Mouse (Mus musculus) frontal cortex, postnatal 36 days (tissue): ENCODE data around the gene Upf3a.
"Not testable (repeated sequence)": the region's sequence is repeated elsewhere in the genome, so short reads cannot be mapped to it uniquely, and the experiment has no call there.

Experiments
- DNase-seq, 2 experiments: peaks; one replicate each; pipeline ENCODE4 v3.0.0; 2022; ENCODE audit warnings: low spot score in 2 of 2

The Upf3a gene

DNA sequence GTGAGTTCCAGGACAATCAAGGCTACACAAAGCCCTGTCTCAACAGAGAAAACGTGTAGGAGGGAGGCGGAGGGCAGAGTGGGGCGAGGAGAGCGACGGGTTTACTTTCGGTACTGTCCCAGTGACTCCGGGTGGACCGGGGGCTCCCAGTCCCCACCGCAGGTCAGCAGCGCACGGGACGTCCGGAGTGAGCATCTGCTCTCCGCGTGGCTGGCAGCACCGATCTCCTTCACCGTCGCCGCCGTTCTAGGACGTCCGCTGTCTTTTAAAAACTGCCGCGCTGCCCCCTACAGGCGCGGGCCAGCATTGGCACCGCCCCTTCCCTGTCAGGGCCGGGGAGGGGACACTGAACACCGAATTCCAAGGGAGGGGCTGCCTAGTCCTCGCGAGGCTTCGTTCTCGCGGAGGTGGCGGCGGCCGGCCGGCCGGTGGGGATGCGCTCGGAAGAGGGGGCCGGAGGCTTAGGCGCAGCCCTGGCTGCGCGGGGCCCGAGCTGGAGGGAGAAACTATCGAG, at the start of gene Upf3a:
TSS of gene Upf3a (plus strand) at position 366 of the 514 bp plus-strand sequence.
- peak; percentile 81 to 88 for DNase-seq

- peak; percentile 19 to 23 for DNase-seq
Observed at GRCm38 (mm10) chr8:13740323-13740770, 45.1 kb upstream of the Upf3a start.

- no peak for DNase-seq
Observed at GRCm38 (mm10) chr8:13740817-13741613, 44.4 kb upstream of the Upf3a start.

- not testable (repeated sequence) for DNase-seq
Observed at GRCm38 (mm10) chr8:13746212-13746611, 39.2 kb upstream of the Upf3a start.

DNA sequence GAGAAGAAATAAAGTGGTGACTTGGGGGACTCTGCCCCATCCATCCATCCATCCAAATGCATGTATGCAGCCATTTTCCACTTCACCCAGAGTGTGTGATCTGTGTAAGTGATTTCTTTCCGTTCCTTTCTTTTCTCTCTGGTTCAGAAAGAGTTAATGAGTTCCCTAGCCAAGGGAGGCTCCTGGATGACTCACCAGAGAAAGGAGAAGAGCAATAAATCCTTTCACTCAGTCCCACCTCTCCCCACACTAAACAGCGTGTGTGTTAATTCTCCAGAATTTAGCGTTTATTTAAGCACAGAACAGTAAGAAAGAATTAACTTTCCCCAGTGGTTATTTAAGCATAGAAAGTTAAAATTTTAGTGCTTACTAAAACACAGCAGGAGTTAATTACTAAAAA, 37.8 kb upstream of the Upf3a start:
- no peak for DNase-seq

GRCm38 (mm10) chr8:13753680-13754079, 31.7 kb upstream of the Upf3a start:
- DNase-seq = peak; percentile 55 to 68

GRCm38 (mm10) chr8:13756480-13756879, 28.9 kb upstream of the Upf3a start:
- no peak for DNase-seq

GRCm38 (mm10) chr8:13756982-13757804, 28.2 kb upstream of the Upf3a start, which contains the start of gene Cdc16:
Cdc16 (plus strand) TSS chr8:13757676.
- DNase-seq = peak; percentile 86 to 88

DNA sequence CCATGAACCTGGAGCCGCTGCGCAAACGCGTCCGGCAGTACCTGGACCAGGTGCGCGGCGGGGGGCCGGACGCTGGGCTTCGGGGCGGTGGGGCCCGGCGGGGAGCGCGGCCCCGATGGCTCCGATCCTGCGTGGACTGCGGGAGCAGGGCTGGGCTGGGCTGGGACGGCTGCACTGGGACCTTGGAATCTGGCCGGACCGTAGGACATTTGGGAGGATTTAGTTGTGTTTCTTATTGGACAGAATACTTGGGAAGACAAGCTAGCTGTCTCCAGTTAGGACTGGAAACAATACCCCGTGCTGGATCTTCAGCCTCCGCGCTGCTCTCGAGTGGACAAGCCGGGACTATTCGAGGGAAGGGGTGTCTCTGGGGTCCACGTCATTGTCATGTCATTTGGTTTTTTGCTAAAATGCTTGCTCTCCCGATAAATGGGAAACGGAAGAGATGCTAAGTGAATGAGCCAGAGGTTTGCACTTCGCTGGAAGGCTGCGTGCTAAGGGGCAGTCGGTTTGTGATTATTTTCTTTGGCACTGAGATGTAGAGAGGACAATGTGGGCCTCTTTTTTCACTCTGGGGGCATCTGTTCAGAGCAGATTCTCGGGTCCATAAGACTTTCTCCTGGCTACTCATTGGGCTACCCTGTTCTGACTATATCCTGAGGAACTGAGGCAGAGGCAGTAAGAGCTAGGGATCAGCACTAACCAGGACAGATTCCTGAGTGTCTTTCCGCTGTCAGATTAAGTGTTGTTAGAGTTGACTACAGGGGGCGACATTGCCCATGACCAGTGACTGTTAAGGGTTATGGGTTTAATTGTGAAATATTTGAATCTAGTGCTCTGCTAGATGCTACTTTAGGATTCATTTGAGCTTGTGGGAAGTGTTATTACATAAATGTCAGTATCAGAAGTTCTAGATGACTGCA, 27.3 kb upstream of the Upf3a start:
- DNase-seq = peak; percentile 13 to 25

- DNase-seq = no peak
Observed at GRCm38 (mm10) chr8:13769206-13769605, 16.2 kb upstream of the Upf3a start.

- DNase-seq = no peak
Observed at GRCm38 (mm10) chr8:13780536-13780935, 4.9 kb upstream of the Upf3a start.

DNA sequence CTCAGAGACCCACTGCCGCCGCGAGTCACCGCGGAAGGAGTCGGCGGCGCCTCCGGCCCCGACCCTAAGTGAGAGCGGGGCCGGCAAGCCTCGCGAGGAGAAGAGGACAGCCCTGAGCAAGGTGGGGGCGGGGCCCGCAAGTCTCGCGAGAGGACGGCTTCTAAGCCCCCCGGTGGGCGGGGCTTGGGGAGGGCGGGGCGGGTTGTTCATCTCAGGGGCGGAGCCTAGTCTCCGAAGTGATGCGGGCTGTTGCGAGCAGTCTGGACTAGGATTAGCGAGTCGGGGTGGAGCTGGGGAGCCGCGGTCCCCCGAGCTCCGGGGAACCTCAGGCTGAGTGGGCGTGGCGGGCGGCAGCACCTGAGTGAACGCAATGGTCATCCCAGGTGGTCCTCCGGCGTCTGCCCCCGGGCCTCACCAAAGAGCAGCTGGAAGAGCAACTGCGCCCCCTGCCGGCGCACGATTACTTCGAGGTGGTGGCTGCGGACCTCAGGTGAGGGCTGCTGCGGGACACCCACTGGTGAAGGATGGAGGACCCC, 417 bp downstream of the Upf3a start:
- DNase-seq = peak; percentile 92 to 94

GRCm38 (mm10) chr8:13789606-13790005, 4.2 kb downstream of the Upf3a start:
- DNase-seq = no peak

- no peak for DNase-seq
Observed at GRCm38 (mm10) chr8:13793097-13793745, 7.8 kb downstream of the Upf3a start.

DNA sequence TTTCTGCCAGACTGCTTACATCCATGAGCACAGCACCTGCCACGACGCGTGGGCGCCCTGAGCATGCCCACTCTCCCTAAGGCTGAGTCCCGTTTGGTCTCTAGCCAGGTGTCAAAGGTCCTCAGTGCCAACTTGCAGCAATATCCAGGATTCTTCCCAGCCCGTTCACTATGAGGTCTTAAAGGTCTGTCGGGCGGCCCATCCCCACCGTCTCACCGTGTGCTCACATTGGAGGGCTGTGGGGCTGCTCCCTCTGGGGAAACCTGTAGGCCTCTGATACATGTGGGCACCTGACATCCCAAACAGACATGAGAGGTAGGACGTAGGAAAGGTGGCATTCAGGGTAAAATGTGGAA, 8.3 kb downstream of the Upf3a start:
- DNase-seq = no peak

GRCm38 (mm10) chr8:13797676-13798075, 12.3 kb downstream of the Upf3a start:
- no peak for DNase-seq

- DNase-seq = no peak
Observed at GRCm38 (mm10) chr8:13799566-13799965, 14.2 kb downstream of the Upf3a start.

DNA sequence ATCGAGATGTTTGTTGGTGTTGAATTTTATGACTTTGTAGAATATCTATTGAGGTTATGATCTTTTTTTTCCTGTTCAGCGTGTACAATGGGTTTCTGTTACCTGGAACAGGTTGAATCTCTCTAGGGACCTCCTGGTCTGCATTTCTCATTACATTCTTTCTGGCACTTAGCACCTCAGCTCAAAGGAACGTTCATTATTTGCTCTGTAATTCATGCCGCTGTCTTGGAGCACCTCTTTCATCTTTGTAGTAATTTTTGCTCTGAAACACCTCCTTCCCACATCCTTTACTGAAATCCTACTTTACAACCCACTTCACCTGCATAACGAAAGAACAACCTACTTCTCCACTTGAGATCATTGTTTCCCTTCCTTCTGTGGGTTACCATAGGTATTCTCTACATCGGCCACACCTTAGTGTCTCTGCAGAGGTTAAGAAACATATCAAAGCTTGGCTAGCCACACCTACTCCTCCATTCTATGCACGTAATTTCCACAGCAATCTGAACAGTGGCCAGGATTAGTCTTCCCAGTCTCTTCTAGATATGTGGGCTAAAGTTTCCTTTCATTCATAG, 43.3 kb downstream of the Upf3a start:
- DNase-seq = no peak

DNA sequence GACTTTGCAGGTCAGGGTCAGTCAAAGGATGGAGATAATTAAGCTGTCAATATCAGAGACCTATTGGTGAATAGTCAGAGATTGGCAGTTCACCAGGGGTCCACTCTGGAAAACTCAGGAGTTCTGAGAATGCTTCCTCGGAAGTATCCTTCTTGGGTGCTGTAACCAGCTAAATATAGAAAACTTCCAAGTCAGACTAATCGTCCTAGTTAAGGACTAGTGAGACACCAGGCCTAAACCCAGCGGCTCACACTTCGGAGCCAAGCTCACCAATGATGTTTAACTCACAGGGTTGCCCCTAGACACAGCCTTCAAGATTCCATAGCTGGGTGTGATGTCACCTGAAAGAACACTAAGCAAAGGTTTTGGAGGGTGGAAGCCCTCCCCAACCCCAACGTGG, 52.9 kb downstream of the Upf3a start, which contains the start of gene AF366264:
TSS of gene AF366264 (minus strand) at position 101 of the 400 bp plus-strand sequence.
- DNase-seq = not testable (repeated sequence)

DNA sequence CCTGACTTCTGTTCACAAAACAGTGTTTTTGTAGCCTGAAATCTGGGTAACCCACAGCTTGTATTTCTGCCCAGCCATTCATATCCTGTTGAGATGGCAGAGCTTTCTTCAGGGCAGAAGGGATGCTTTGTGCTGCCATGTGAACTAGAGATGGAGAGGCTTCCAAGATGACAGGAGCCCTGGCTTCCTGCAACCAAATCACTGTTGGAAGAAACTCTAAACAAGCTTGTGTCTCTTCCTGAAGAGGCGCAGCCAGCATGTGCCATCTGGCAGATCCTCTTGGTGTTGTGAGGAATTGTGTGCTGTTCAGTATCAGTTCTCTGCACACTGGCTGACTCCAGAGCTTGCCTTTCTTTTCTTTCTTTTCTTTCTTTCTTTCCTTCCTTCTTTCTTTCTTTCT, 57.9 kb downstream of the Upf3a start:
- not testable (repeated sequence) for DNase-seq
